Mouse (Mus musculus): ENCODE measurements around the gene Acyp1. TPM values are rescaled to one million over a fixed set of nuclear protein-coding genes. Genes with fewer than 3 reads are reported as not detected.

Acyp1 gene
- 82.4 TPM for polyA plus RNA-seq (2017; shearing (Covaris generic))

GRCm38 (mm10) chr12:85287809-85288485, at the start of gene Acyp1:
Gene Acyp1, minus strand, starts transcription at chr12:85288438.

GRCm38 (mm10) chr12:85288486-85289156, 383 bp upstream of the Acyp1 start, which contains the start of gene Zc2hc1c:
Gene Zc2hc1c, plus strand, starts transcription at chr12:85288591.

GRCm38 (mm10) chr12:85270319-85270718, 17.9 kb downstream of the Acyp1 start, which contains the start of gene Mlh3:
Gene Mlh3, minus strand, starts transcription at chr12:85270599.

Other genes with a start within 250 kb of the Acyp1 start
- 6.1 TPM for gene Prox2, start 177.7 kb downstream of the Acyp1 start, polyA plus RNA-seq (2017; shearing (Covaris generic))
- 97.0 TPM for gene Dlst, start 177.6 kb downstream of the Acyp1 start, polyA plus RNA-seq (2017; shearing (Covaris generic))
- 1.3 TPM for gene Rps6kl1, start 137.2 kb downstream of the Acyp1 start, polyA plus RNA-seq (2017; shearing (Covaris generic))
- gene Pgf, start 110.6 kb downstream of the Acyp1 start, polyA plus RNA-seq (2017; shearing (Covaris generic)) = 0.11 TPM
- 108 TPM for gene Eif2b2, start 69.0 kb downstream of the Acyp1 start, polyA plus RNA-seq (2017; shearing (Covaris generic))
- 16.0 TPM for gene Mlh3, start 17.8 kb downstream of the Acyp1 start, polyA plus RNA-seq (2017; shearing (Covaris generic))
- gene Zc2hc1c, start 153 bp upstream of the Acyp1 start, polyA plus RNA-seq (2017; shearing (Covaris generic)) = 0.12 TPM
- 28.5 TPM for gene Nek9, start 50.9 kb upstream of the Acyp1 start, polyA plus RNA-seq (2017; shearing (Covaris generic))
- 169 TPM for gene Tmed10, start 86.4 kb upstream of the Acyp1 start, polyA plus RNA-seq (2017; shearing (Covaris generic))
- gene Fos, start 185.5 kb upstream of the Acyp1 start, polyA plus RNA-seq (2017; shearing (Covaris generic)) = 26.5 TPM